Mouse (Mus musculus): Measurements from ENCODE around the gene Ptpru. TPM values are rescaled to one million over a fixed set of nuclear protein-coding genes. Genes with fewer than 3 reads are reported as not detected.

The Ptpru gene
- polyA plus RNA-seq, 1 experiment from 2014 or later = 29.7 TPM

GRCm38 (mm10) chr4:131843290-131843743 lies 5.2 kb upstream of the Ptpru start, which contains the start of gene Mecr:
Gene Mecr, plus strand, starts transcription at chr4:131843470.
- Histone ChIP-seq H3K4me1 (replicated peaks; ENCODE audit: control insufficient read depth, insufficient read depth, low read length) (peaks cover 10% of the 10 kb centered on the region), H3K27me3 (replicated peaks; ENCODE audit: control insufficient read depth, insufficient read depth, low read length) (peaks cover 13% of the 10 kb centered on the region), H3K4me2 (ENCODE audit: low read length) (peak within 1 kb of the TSS; percentile 91), H3K36me3 (ENCODE audit: control insufficient read depth, insufficient read depth) (no peaks in the 10 kb centered on the region), H3K4me3 (replicated peaks; ENCODE audit: low read length) (peak within 1 kb of the TSS; percentile 96), H3K9ac (replicated peaks; ENCODE audit: low read depth, low read length) (peak within 1 kb of the TSS; percentile 80), H3K27ac (ENCODE audit: low read length) (no peak within 1 kb of the TSS; the same call in 1 of the 2 replicates), H3K9me3 (ENCODE audit: control insufficient read depth, low read length) (no peaks in the 10 kb centered on the region)
- peak; percentile 72 for ATAC-seq
- under 1% methylated on average over 37 of the region's 37 CpGs for WGBS

GRCm38 (mm10) chr4:131836891-131837491 lies 1.1 kb downstream of the Ptpru start:
- 0% methylated on average over 54 of the region's 76 CpGs for WGBS
- 0 out of 2 replicates have a peak, but pooled peaks have one; percentile 14 for ATAC-seq
- Histone ChIP-seq H3K4me1 (replicated peaks; ENCODE audit: control insufficient read depth, insufficient read depth, low read length) (peaks cover 33% of the 10 kb centered on the region), H3K27ac (ENCODE audit: low read length) (no peak overlapping the region), H3K36me3 (ENCODE audit: control insufficient read depth, insufficient read depth) (no peaks in the 10 kb centered on the region), H3K27me3 (replicated peaks; ENCODE audit: control insufficient read depth, insufficient read depth, low read length) (peaks cover 13% of the 10 kb centered on the region), H3K4me2 (ENCODE audit: low read length) (peak overlapping the region; percentile 99), H3K9me3 (ENCODE audit: control insufficient read depth, low read length) (no peaks in the 10 kb centered on the region), H3K4me3 (replicated peaks; ENCODE audit: low read length) (peak overlapping the region; percentile 75), H3K9ac (replicated peaks; ENCODE audit: low read depth, low read length) (peak overlapping the region; percentile 79)

- Histone ChIP-seq H3K4me3 (replicated peaks; ENCODE audit: low read length) (peak overlapping the region; percentile 75), H3K9me3 (ENCODE audit: control insufficient read depth, low read length) (no peaks in the 10 kb centered on the region), H3K27ac (ENCODE audit: low read length) (no peak overlapping the region), H3K27me3 (replicated peaks; ENCODE audit: control insufficient read depth, insufficient read depth, low read length) (peaks cover 8% of the 10 kb centered on the region; the same call in 1 of the 2 replicates), H3K4me1 (replicated peaks; ENCODE audit: control insufficient read depth, insufficient read depth, low read length) (peaks cover 34% of the 10 kb centered on the region), H3K4me2 (ENCODE audit: low read length) (peak overlapping the region; percentile 99), H3K9ac (replicated peaks; ENCODE audit: low read depth, low read length) (peak overlapping the region; percentile 79), H3K36me3 (ENCODE audit: control insufficient read depth, insufficient read depth) (no peaks in the 10 kb centered on the region)
- under 1% methylated on average over 39 of the region's 39 CpGs for WGBS
- 0 out of 2 replicates have a peak, but pooled peaks have one; percentile 9 for ATAC-seq
Measured at GRCm38 (mm10) chr4:131836351-131836881, 1.7 kb downstream of the Ptpru start.

GRCm38 (mm10) chr4:131833971-131834609 lies 4.0 kb downstream of the Ptpru start:
- Histone ChIP-seq H3K4me1 (replicated peaks; ENCODE audit: control insufficient read depth, insufficient read depth, low read length) (peaks cover 35% of the 10 kb centered on the region), H3K27me3 (replicated peaks; ENCODE audit: control insufficient read depth, insufficient read depth, low read length) (no peaks in the 10 kb centered on the region), H3K4me3 (replicated peaks; ENCODE audit: low read length) (no peak overlapping the region), H3K36me3 (ENCODE audit: control insufficient read depth, insufficient read depth) (no peaks in the 10 kb centered on the region), H3K9ac (replicated peaks; ENCODE audit: low read depth, low read length) (no peak overlapping the region), H3K9me3 (ENCODE audit: control insufficient read depth, low read length) (no peaks in the 10 kb centered on the region), H3K27ac (ENCODE audit: low read length) (no peak overlapping the region), H3K4me2 (ENCODE audit: low read length) (no peak overlapping the region)
- ATAC-seq = no peak
- WGBS = 25% methylated on average over 9 of the region's 9 CpGs

- H3K27ac ChIP-seq (ENCODE audit: low read length) = no peak overlapping the region
- H3K9ac ChIP-seq (replicated peaks; ENCODE audit: low read depth, low read length) = no peak overlapping the region
- no peaks in the 10 kb centered on the region for H3K9me3 ChIP-seq (ENCODE audit: control insufficient read depth, low read length)
- H3K4me2 ChIP-seq (ENCODE audit: low read length) = no peak overlapping the region
- H3K4me1 ChIP-seq (replicated peaks; ENCODE audit: control insufficient read depth, insufficient read depth, low read length) = peaks cover 33% of the 10 kb centered on the region
- no peaks in the 10 kb centered on the region for H3K27me3 ChIP-seq (replicated peaks; ENCODE audit: control insufficient read depth, insufficient read depth, low read length)
- no peak for ATAC-seq
- 72% methylated on average over 3 of the region's 3 CpGs for WGBS
- H3K4me3 ChIP-seq (replicated peaks; ENCODE audit: low read length) = no peak overlapping the region
- H3K36me3 ChIP-seq (ENCODE audit: control insufficient read depth, insufficient read depth) = no peaks in the 10 kb centered on the region
Measured at GRCm38 (mm10) chr4:131832759-131833407, 5.2 kb downstream of the Ptpru start.

GRCm38 (mm10) chr4:131831546-131832045 lies 6.5 kb downstream of the Ptpru start:
- no peak overlapping the region for H3K4me3 ChIP-seq (replicated peaks; ENCODE audit: low read length)
- no peaks in the 10 kb centered on the region for H3K27me3 ChIP-seq (replicated peaks; ENCODE audit: control insufficient read depth, insufficient read depth, low read length)
- H3K4me2 ChIP-seq (ENCODE audit: low read length) = no peak overlapping the region
- 70% methylated on average over 5 of the region's 5 CpGs for WGBS
- H3K9me3 ChIP-seq (ENCODE audit: control insufficient read depth, low read length) = no peaks in the 10 kb centered on the region
- H3K9ac ChIP-seq (replicated peaks; ENCODE audit: low read depth, low read length) = no peak overlapping the region
- peaks cover 26% of the 10 kb centered on the region for H3K4me1 ChIP-seq (replicated peaks; ENCODE audit: control insufficient read depth, insufficient read depth, low read length)
- no peaks in the 10 kb centered on the region for H3K36me3 ChIP-seq (ENCODE audit: control insufficient read depth, insufficient read depth)
- no peak for ATAC-seq
- H3K27ac ChIP-seq (ENCODE audit: low read length) = no peak overlapping the region

GRCm38 (mm10) chr4:131829123-131829522 lies 9.0 kb downstream of the Ptpru start:
- 76% methylated on average over 8 of the region's 8 CpGs for WGBS
- no peaks in the 10 kb centered on the region for H3K36me3 ChIP-seq (ENCODE audit: control insufficient read depth, insufficient read depth)
- no peak overlapping the region for H3K9ac ChIP-seq (replicated peaks; ENCODE audit: low read depth, low read length)
- no peaks in the 10 kb centered on the region for H3K27me3 ChIP-seq (replicated peaks; ENCODE audit: control insufficient read depth, insufficient read depth, low read length)
- 0 out of 2 replicates have a peak, but pooled peaks have one; percentile 19 for ATAC-seq
- peaks cover 16% of the 10 kb centered on the region for H3K4me1 ChIP-seq (replicated peaks; ENCODE audit: control insufficient read depth, insufficient read depth, low read length)
- no peaks in the 10 kb centered on the region for H3K9me3 ChIP-seq (ENCODE audit: control insufficient read depth, low read length)
- H3K27ac ChIP-seq (ENCODE audit: low read length) = no peak overlapping the region
- H3K4me2 ChIP-seq (ENCODE audit: low read length) = no peak overlapping the region
- H3K4me3 ChIP-seq (replicated peaks; ENCODE audit: low read length) = no peak overlapping the region

GRCm38 (mm10) chr4:131826905-131827304 lies 11.2 kb downstream of the Ptpru start:
- no peak overlapping the region for H3K27ac ChIP-seq (ENCODE audit: low read length)
- no peak overlapping the region for H3K9ac ChIP-seq (replicated peaks; ENCODE audit: low read depth, low read length)
- H3K4me1 ChIP-seq (replicated peaks; ENCODE audit: control insufficient read depth, insufficient read depth, low read length) = peaks cover 7% of the 10 kb centered on the region
- 0 out of 2 replicates have a peak, but pooled peaks have one; percentile 41 for ATAC-seq
- H3K27me3 ChIP-seq (replicated peaks; ENCODE audit: control insufficient read depth, insufficient read depth, low read length) = no peaks in the 10 kb centered on the region
- H3K9me3 ChIP-seq (ENCODE audit: control insufficient read depth, low read length) = no peaks in the 10 kb centered on the region
- WGBS = 7% methylated on average over 6 of the region's 6 CpGs
- H3K4me2 ChIP-seq (ENCODE audit: low read length) = no peak overlapping the region
- no peaks in the 10 kb centered on the region for H3K36me3 ChIP-seq (ENCODE audit: control insufficient read depth, insufficient read depth)
- H3K4me3 ChIP-seq (replicated peaks; ENCODE audit: low read length) = no peak overlapping the region

GRCm38 (mm10) chr4:131825830-131826229 lies 12.3 kb downstream of the Ptpru start:
- Histone ChIP-seq H3K9ac (replicated peaks; ENCODE audit: low read depth, low read length) (no peak overlapping the region), H3K4me3 (replicated peaks; ENCODE audit: low read length) (no peak overlapping the region), H3K9me3 (ENCODE audit: control insufficient read depth, low read length) (no peaks in the 10 kb centered on the region), H3K4me2 (ENCODE audit: low read length) (no peak overlapping the region), H3K4me1 (replicated peaks; ENCODE audit: control insufficient read depth, insufficient read depth, low read length) (peaks cover 16% of the 10 kb centered on the region), H3K27ac (ENCODE audit: low read length) (no peak overlapping the region), H3K27me3 (replicated peaks; ENCODE audit: control insufficient read depth, insufficient read depth, low read length) (no peaks in the 10 kb centered on the region), H3K36me3 (ENCODE audit: control insufficient read depth, insufficient read depth) (no peaks in the 10 kb centered on the region)
- WGBS = 53% methylated on average over 8 of the region's 8 CpGs
- no peak for ATAC-seq

Measured in forebrain, embryonic 16.5 days (tissue).